Mouse (Mus musculus): ENCODE data around the gene Mob3c.

The Mob3c gene

GRCm38 (mm10) chr4:115825271-115825670 is 2.6 kb upstream of the Mob3c start:
- POLR2A ChIA-PET, result interaction anchor here in 2 of 4 experiments (0.8 to 5.0 kb wide), 5 partner anchors 12 to 41 kb away, joined by 3 to 31 read pairs (median 5); partner anchors contain the start of genes Mknk1 (in 2 of the 2) and Atpaf1 (in 1 of the 2)
- CTCF ChIA-PET, result interaction anchor here in 1 of 4 experiments (0.6 kb wide), 1 partner anchor 42 kb away, joined by 3 read pairs; no protein-coding TSS in a partner anchor

GRCm38 (mm10) chr4:115827066-115827465 is 826 bp upstream of the Mob3c start:
- CTCF ChIA-PET, result interaction anchor here in 3 of 4 experiments (0.5 to 1.4 kb wide), 3 partner anchors 14 to 730 kb away, joined by 3 to 6 read pairs (median 3); no protein-coding TSS in a partner anchor
- POLR2A ChIA-PET, result interaction anchor here in 3 of 4 experiments (0.5 to 5.1 kb wide), 20 partner anchors 10 to 247 kb away, joined by 3 to 52 read pairs (median 6); partner anchors contain the start of genes Atpaf1 (in 3 of the 3), Mknk1 (in 2 of the 3) and Nsun4 (in 1 of the 3)

GRCm38 (mm10) chr4:115827535-115827887 is 381 bp upstream of the Mob3c start:
- CTCF ChIA-PET, result interaction anchor here in 3 of 4 experiments (0.6 to 1.4 kb wide), 3 partner anchors 14 to 351 kb away, joined by 3 read pairs; no protein-coding TSS in a partner anchor

GRCm38 (mm10) chr4:115828572-115828902 is 645 bp downstream of the Mob3c start:
- CTCF ChIA-PET, result interaction anchor here in 3 of 4 experiments (0.6 to 1.6 kb wide), 4 partner anchors 10 to 251 kb away, joined by 3 to 4 read pairs (median 3); partner anchors contain the start of gene Mknk1 (in 1 of the 3)
- POLR2A ChIA-PET, result interaction anchor here (0.6 to 5.1 kb wide), 26 partner anchors 9 to 384 kb away, joined by 3 to 52 read pairs (median 6); partner anchors contain the start of genes Atpaf1 (in 3 of the 4), Mknk1 (in 3 of the 4), Nsun4 (in 3 of the 4) and Dmbx1 (in 1 of the 4)

More at GRCm38 (mm10) chr4:115827535-115827887, 381 bp upstream of the Mob3c start:
- POLR2A ChIA-PET, result interaction anchor here (0.7 to 5.1 kb wide), 22 partner anchors 9 to 892 kb away, joined by 3 to 52 read pairs (median 6); partner anchors contain the start of genes Atpaf1 (in 3 of the 4), Mknk1 (in 3 of the 4), Nsun4 (in 3 of the 4) and Efcab14 (in 1 of the 4)

- CTCF ChIA-PET, result interaction anchor here in 2 of 4 experiments (0.6 to 1.5 kb wide), 2 partner anchors 48 to 815 kb away, joined by 3 read pairs; no protein-coding TSS in a partner anchor
These were observed 2.6 kb downstream of the Mob3c start for GRCm38 (mm10) chr4:115830491-115830890.

GRCm38 (mm10) chr4:115831221-115831620 is 3.3 kb downstream of the Mob3c start:
- POLR2A ChIA-PET, result interaction anchor here in 3 of 4 experiments (0.6 to 5.4 kb wide), 19 partner anchors 9 to 831 kb away, joined by 3 to 79 read pairs (median 5); partner anchors contain the start of genes Atpaf1 (in 3 of the 3), Mknk1 (in 2 of the 3), Efcab14 (in 1 of the 3) and Nsun4 (in 1 of the 3)
- CTCF ChIA-PET, result interaction anchor here in 2 of 4 experiments (0.6 to 1.5 kb wide), 3 partner anchors 47 to 195 kb away, joined by 3 to 4 read pairs (median 3); partner anchors contain the start of gene Efcab14 (in 1 of the 2)

More at GRCm38 (mm10) chr4:115830491-115830890, 2.6 kb downstream of the Mob3c start:
- POLR2A ChIA-PET, result interaction anchor here (0.6 to 5.4 kb wide), 19 partner anchors 9 to 830 kb away, joined by 3 to 79 read pairs (median 5); partner anchors contain the start of genes Atpaf1 (in 3 of the 4), Mknk1 (in 2 of the 4), Efcab14 (in 1 of the 4) and Stil (in 1 of the 4)

GRCm38 (mm10) chr4:115832040-115832439 is 4.1 kb downstream of the Mob3c start:
- POLR2A ChIA-PET, result interaction anchor here in 3 of 4 experiments (0.5 to 5.4 kb wide), 12 partner anchors 9 to 222 kb away, joined by 3 to 79 read pairs (median 4); partner anchors contain the start of genes Atpaf1 (in 2 of the 3), Efcab14 (in 1 of the 3), Mknk1 (in 1 of the 3) and Nsun4 (in 1 of the 3)

GRCm38 (mm10) chr4:115835576-115835975 is 7.7 kb downstream of the Mob3c start:
- POLR2A ChIA-PET, result interaction anchor here in 1 of 4 experiments (1.8 to 2.2 kb wide), 2 partner anchors 14 to 62 kb away, joined by 4 to 8 read pairs; no protein-coding TSS in a partner anchor
- CTCF ChIA-PET, result no interaction called here

More at GRCm38 (mm10) chr4:115832040-115832439, 4.1 kb downstream of the Mob3c start:
- CTCF ChIA-PET, result interaction anchor here in 2 of 4 experiments (0.6 to 1.5 kb wide), 5 partner anchors 47 to 152 kb away, joined by 3 to 7 read pairs (median 3); partner anchors contain the start of genes Atpaf1 (in 1 of the 2) and Efcab14 (in 1 of the 2)

- POLR2A ChIA-PET, result interaction anchor here in 3 of 4 experiments (0.6 to 5.6 kb wide), 12 partner anchors 8 to 787 kb away, joined by 3 to 52 read pairs (median 6); partner anchors contain the start of genes Atpaf1 (in 1 of the 3) and Mob3c (in 1 of the 3)
- CTCF ChIA-PET, result interaction anchor here in 1 of 4 experiments (1.5 kb wide), 1 partner anchor 9 kb away, joined by 4 read pairs; no protein-coding TSS in a partner anchor
These were observed 10.3 kb downstream of the Mob3c start for GRCm38 (mm10) chr4:115838196-115838595.

- ChIA-PET CTCF (interaction anchor here (0.6 to 1.6 kb wide), 12 partner anchors 10 to 886 kb away, joined by 3 to 8 read pairs (median 4); no protein-coding TSS in a partner anchor), POLR2A (interaction anchor here (0.7 to 5.6 kb wide), 60 partner anchors 8 to 839 kb away, joined by 3 to 52 read pairs (median 3); partner anchors contain the start of genes Mob3c (in 3 of the 4), Atpaf1 (in 2 of the 4), 6430628N08Rik (in 1 of the 4) and Dmbx1 (in 1 of the 4))
These were observed 11.1 kb downstream of the Mob3c start, which contains the start of gene Mknk1 for GRCm38 (mm10) chr4:115838696-115839641. TSS of gene Mknk1 (plus strand) at chr4:115839198.

- ChIA-PET POLR2A (interaction anchor here in 3 of 4 experiments (0.7 to 5.6 kb wide), 32 partner anchors 7 to 213 kb away, joined by 3 to 52 read pairs (median 5); partner anchors contain the start of genes Mob3c (in 3 of the 3), Atpaf1 (in 2 of the 3), Dmbx1 (in 1 of the 3) and Efcab14 (in 1 of the 3)), CTCF (interaction anchor here (0.6 to 1.6 kb wide), 7 partner anchors 12 to 164 kb away, joined by 3 to 7 read pairs (median 4); no protein-coding TSS in a partner anchor)
These were observed 12.1 kb downstream of the Mob3c start for GRCm38 (mm10) chr4:115839956-115840355.

- ChIA-PET CTCF (no interaction called here), POLR2A (interaction anchor here in 2 of 4 experiments (0.6 to 5.6 kb wide), 8 partner anchors 11 to 213 kb away, joined by 3 to 52 read pairs (median 16); partner anchors contain the start of genes Mob3c (in 2 of the 2), Atpaf1 (in 1 of the 2) and Nsun4 (in 1 of the 2))
These were observed 12.9 kb downstream of the Mob3c start for GRCm38 (mm10) chr4:115840842-115841241.

- POLR2A ChIA-PET, result interaction anchor here (0.9 to 1.6 kb wide), 12 partner anchors 7 to 839 kb away, joined by 3 to 8 read pairs (median 4); partner anchors contain the start of genes Mknk1 (in 2 of the 4), Mob3c (in 1 of the 4) and Prdx1 (in 1 of the 4)
- CTCF ChIA-PET, result interaction anchor here in 2 of 4 experiments (0.5 to 0.8 kb wide), 3 partner anchors 47 to 159 kb away, joined by 3 read pairs; no protein-coding TSS in a partner anchor
These were observed 18.8 kb downstream of the Mob3c start for GRCm38 (mm10) chr4:115846656-115847055.

GRCm38 (mm10) chr4:115847377-115847776 is 19.5 kb downstream of the Mob3c start:
- ChIA-PET POLR2A (interaction anchor here (0.6 to 1.6 kb wide), 17 partner anchors 8 to 838 kb away, joined by 3 to 8 read pairs (median 3); partner anchors contain the start of genes Mknk1 (in 3 of the 4), Atpaf1 (in 1 of the 4), Mob3c (in 1 of the 4) and Nsun4 (in 1 of the 4)), CTCF (interaction anchor here in 2 of 4 experiments (0.5 to 0.8 kb wide), 4 partner anchors 18 to 158 kb away, joined by 3 read pairs; no protein-coding TSS in a partner anchor)

GRCm38 (mm10) chr4:115848083-115848482 is 20.2 kb downstream of the Mob3c start:
- ChIA-PET CTCF (interaction anchor here in 1 of 4 experiments (0.7 kb wide), 1 partner anchor 18 kb away, joined by 3 read pairs; no protein-coding TSS in a partner anchor), POLR2A (interaction anchor here in 3 of 4 experiments (0.6 to 1.6 kb wide), 10 partner anchors 9 to 373 kb away, joined by 3 to 8 read pairs (median 4); partner anchors contain the start of genes Mknk1 (in 3 of the 3), Atpaf1 (in 1 of the 3), Nsun4 (in 1 of the 3) and Pik3r3 (in 1 of the 3))
